Mouse (Mus musculus) bone marrow macrophage, adult 2 months (primary cell): ENCODE results near the gene Map7d3. TPM values are rescaled to one million over a fixed set of nuclear protein-coding genes. Genes with fewer than 3 reads are reported as not detected.

Experiments
- H3K27ac ChIP-seq: 2 replicates; pipeline ENCODE4 v1.5.1; 2012; ENCODE audit warnings: low read depth, low read length; ENCODE audit not compliant: insufficient read depth
- H3K4me1 ChIP-seq: 2 replicates; pipeline ENCODE4 v1.6.1; 2012; ENCODE audit warnings: low read length; ENCODE audit not compliant: control insufficient read depth, insufficient read depth
- H3K4me3 ChIP-seq: 2 replicates; pipeline ENCODE4 v1.5.1; 2012; ENCODE audit warnings: mild to moderate bottlenecking, low read length, moderate library complexity; ENCODE audit not compliant: insufficient read depth
- CTCF ChIP-seq: IDR thresholded peaks from 2 replicates; pipeline ENCODE4 v1.5.1; 2012; ENCODE audit warnings: low read depth, mild to moderate bottlenecking, low read length, moderate library complexity
- POLR2A ChIP-seq: IDR thresholded peaks from 2 replicates; pipeline ENCODE4 v1.6.1; 2012; ENCODE audit warnings: mild to moderate bottlenecking, low read depth, low read length, borderline replicate concordance
- polyA plus RNA-seq: library from polyadenylated mRNA; stranded (reverse); fragments of >200 nt; gene quantifications from 2 replicates; pipeline ENCODE4 v1.2.4, GENCODE M21; 2012; ENCODE audit not compliant: missing spikeins, insufficient read depth, insufficient read length

Map7d3 gene
- polyA plus RNA-seq, 1 experiment = 1.0 TPM

- Histone ChIP-seq H3K4me1 (no peaks in the 10 kb centered on the region), H3K4me3 (no peak overlapping the region), H3K27ac (no peak overlapping the region)
- no peak for TF ChIP-seq CTCF
- no peak for TF ChIP-seq POLR2A
Observed at GRCm38 (mm10) chrX:56786281-56787061, 35.7 kb downstream of the Map7d3 start.

GRCm38 (mm10) chrX:56773329-56773728 lies 48.8 kb downstream of the Map7d3 start:
- Histone ChIP-seq H3K4me1 (no peaks in the 10 kb centered on the region), H3K27ac (no peak overlapping the region), H3K4me3 (no peak overlapping the region)
- TF ChIP-seq POLR2A (no peak), CTCF (no peak)

- Histone ChIP-seq H3K27ac (no peak overlapping the region), H3K4me1 (no peaks in the 10 kb centered on the region), H3K4me3 (no peak overlapping the region)
- TF ChIP-seq POLR2A (no peak), CTCF (no peak)
Observed at GRCm38 (mm10) chrX:56771751-56772150, 50.4 kb downstream of the Map7d3 start.

GRCm38 (mm10) chrX:56769838-56770237 lies 52.3 kb downstream of the Map7d3 start:
- no peak for TF ChIP-seq CTCF
- Histone ChIP-seq H3K4me3 (no peak overlapping the region), H3K27ac (no peak overlapping the region), H3K4me1 (no peaks in the 10 kb centered on the region)

GRCm38 (mm10) chrX:56760257-56760760 lies 61.8 kb downstream of the Map7d3 start:
- Histone ChIP-seq H3K4me1 (no peaks in the 10 kb centered on the region), H3K4me3 (no peak overlapping the region), H3K27ac (no peak overlapping the region)
- TF ChIP-seq POLR2A (no peak), CTCF (no peak)

- H3K4me3 ChIP-seq = no peak overlapping the region
- TF ChIP-seq CTCF (no peak), POLR2A (no peak)
- H3K27ac ChIP-seq = no peak overlapping the region
- H3K4me1 ChIP-seq = no peaks in the 10 kb centered on the region
Observed at GRCm38 (mm10) chrX:56756352-56756751, 65.8 kb downstream of the Map7d3 start.

GRCm38 (mm10) chrX:56755646-56756045 lies 66.5 kb downstream of the Map7d3 start:
- no peaks in the 10 kb centered on the region for H3K4me1 ChIP-seq
- H3K4me3 ChIP-seq = no peak overlapping the region
- TF ChIP-seq POLR2A = no peak
- H3K27ac ChIP-seq = no peak overlapping the region

GRCm38 (mm10) chrX:56753317-56754289 lies 68.5 kb downstream of the Map7d3 start:
- H3K27ac ChIP-seq = no peak overlapping the region
- TF ChIP-seq CTCF (no peak), POLR2A (no peak)
- no peak overlapping the region for H3K4me3 ChIP-seq

GRCm38 (mm10) chrX:56752144-56752543 lies 70.0 kb downstream of the Map7d3 start:
- H3K4me1 ChIP-seq = no peaks in the 10 kb centered on the region
- no peak overlapping the region for H3K4me3 ChIP-seq
- no peak overlapping the region for H3K27ac ChIP-seq
- no peak for TF ChIP-seq POLR2A
- TF ChIP-seq CTCF = no peak

More at GRCm38 (mm10) chrX:56753317-56754289, 68.5 kb downstream of the Map7d3 start:
- no peaks in the 10 kb centered on the region for H3K4me1 ChIP-seq

- Histone ChIP-seq H3K4me1 (no peaks in the 10 kb centered on the region), H3K27ac (no peak overlapping the region), H3K4me3 (no peak overlapping the region)
- TF ChIP-seq POLR2A (no peak), CTCF (no peak)
Observed at GRCm38 (mm10) chrX:56751536-56751935, 70.6 kb downstream of the Map7d3 start.

Other genes starting within 250 kb of the Map7d3 start
- gene Mmgt1, start 224.3 kb downstream of the Map7d3 start, polyA plus RNA-seq = 11.3 and 14.9 TPM in 2 replicates
- gene Slc9a6, start 212.6 kb downstream of the Map7d3 start, polyA plus RNA-seq = 19.2 and 21.6 TPM in 2 replicates
- 0.51 TPM in 2 replicates for gene Fhl1, start 90.5 kb downstream of the Map7d3 start, polyA plus RNA-seq
- not detected in 2 replicates for gene Adgrg4, start 47.8 kb upstream of the Map7d3 start, polyA plus RNA-seq
- gene Brs3, start 220.7 kb upstream of the Map7d3 start, polyA plus RNA-seq = not detected in 2 replicates
- 28.1 and 30.2 TPM in 2 replicates for gene Htatsf1, start 231.3 kb upstream of the Map7d3 start, polyA plus RNA-seq